ENCODE assay signal across 11 mouse cellular contexts in the genomic region with DNA sequence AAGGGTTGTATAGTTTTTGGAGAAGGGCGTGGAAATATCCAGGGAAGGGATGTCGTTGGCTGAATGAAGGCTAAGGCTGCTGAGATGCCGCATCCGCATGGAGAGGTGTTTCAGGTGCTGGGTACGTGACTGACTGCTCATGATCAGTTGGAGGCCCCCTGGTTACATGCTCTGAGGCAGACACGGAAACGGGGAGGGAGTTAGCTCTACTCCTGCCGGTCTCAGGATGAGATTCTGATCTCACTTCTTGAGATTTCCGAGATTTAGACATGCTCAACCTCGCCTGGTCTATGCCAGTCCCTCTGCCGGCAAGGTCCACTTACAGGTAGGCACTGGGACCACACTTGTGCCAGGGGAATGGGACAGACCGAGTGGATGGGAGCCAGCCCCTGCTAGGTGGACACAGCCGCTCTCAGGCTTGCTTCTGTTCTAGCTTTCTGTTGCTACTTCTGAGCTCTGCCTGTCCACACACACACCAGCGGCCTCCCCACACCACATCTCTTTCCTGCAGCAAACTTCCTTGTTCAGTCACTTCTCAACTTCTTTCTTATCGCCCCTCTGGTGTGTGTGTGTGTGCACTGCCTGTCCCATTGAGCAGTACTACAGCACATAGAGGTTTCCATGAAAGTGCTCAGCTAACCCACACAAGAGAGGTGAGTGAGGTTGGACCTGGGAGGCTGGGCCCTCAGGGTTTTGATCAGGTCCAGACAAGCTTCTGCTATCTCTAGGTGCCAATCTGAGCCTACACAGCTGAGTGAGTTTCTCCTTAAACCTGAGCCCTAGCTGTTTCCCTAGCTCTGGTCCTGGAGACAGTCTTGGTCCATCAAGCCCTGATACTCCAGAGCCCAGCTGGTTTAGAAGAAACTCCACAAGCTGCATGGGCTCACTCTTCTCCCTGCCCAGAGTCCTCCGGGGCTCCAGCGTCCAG. TPM values are rescaled to one million over a fixed set of nuclear protein-coding genes. Genes with fewer than 3 reads are reported as not detected.
A peak's percentile ranks its signal among the peaks of the same experiment; 100 is the strongest.
DNase-seq lines count a peak whose midpoint lies in the region; ATAC-seq and TF ChIP-seq lines count a peak whose summit lies in the region.
"Had no signal": no experiment of that assay in that cellular context is flagged by ENCODE, and none has a peak within 500 bp of the region (broad histone marks: within the 10 kb centered on the region; RNA-seq: fewer than 3 reads in every experiment).

No protein-coding gene starts in this region.

- no peak overlapping the region for H3K4me2 ChIP-seq in forebrain, postnatal 0 days (ENCODE audit: low read depth)
- H3K4me2 ChIP-seq in limb, embryonic 11.5 days (ENCODE audit: low read depth, severe bottlenecking) = no peak overlapping the region
- H3K4me2 ChIP-seq in stomach, embryonic 15.5 days = no peak overlapping the region

- intact Hi-C loops in left cerebral cortex, postnatal 10 days (cut with DNase I) = no loop called here

- H3K36me3 ChIP-seq in forebrain, embryonic 10.5 days (replicated peaks) = peaks cover 14% of the 10 kb centered on the region
- 0 out of 2 replicates have a peak, but pooled peaks cover 4% of the 10 kb centered on the region for H3K36me3 ChIP-seq in forebrain, postnatal 0 days (ENCODE audit: insufficient read depth)
- H3K36me3 ChIP-seq in spleen, adult 2 months (ENCODE audit: control insufficient read depth, insufficient read depth, low read length) = peaks cover 7% of the 10 kb centered on the region
- no peaks in the 10 kb centered on the region for H3K36me3 ChIP-seq in limb, embryonic 11.5 days (ENCODE audit: control insufficient read depth, insufficient read depth, low read length)
- no peaks in the 10 kb centered on the region for H3K36me3 ChIP-seq in stomach, embryonic 15.5 days

- no peak overlapping the region for H3K9ac ChIP-seq in forebrain, postnatal 0 days
- H3K9ac ChIP-seq in limb, embryonic 11.5 days (ENCODE audit: low read length) = no peak overlapping the region
- H3K9ac ChIP-seq in stomach, embryonic 15.5 days = no peak overlapping the region

- H3K9me3 ChIP-seq in forebrain, embryonic 10.5 days = no peaks in the 10 kb centered on the region
- no peaks in the 10 kb centered on the region for H3K9me3 ChIP-seq in forebrain, postnatal 0 days (ENCODE audit: low read length)
- no peaks in the 10 kb centered on the region for H3K9me3 ChIP-seq in limb, embryonic 11.5 days (ENCODE audit: control insufficient read depth, low read length)
- H3K9me3 ChIP-seq in stomach, embryonic 15.5 days = no peaks in the 10 kb centered on the region

- TF ChIP-seq POLR2A in spleen, adult 2 months (IDR thresholded peaks at IDR 0.05; ENCODE audit: low read depth, low read length) = no peak

- no peak for ATAC-seq in forebrain, postnatal 0 days
- no peak for ATAC-seq in limb, embryonic 11.5 days (ENCODE audit: insufficient number of reproducible peaks, low FRiP score, low TSS enrichment, low read depth)
- peak; percentile 20; the same call in 1 of the 2 replicates for ATAC-seq in stomach, embryonic 15.5 days (ENCODE audit: insufficient read depth, low FRiP score, low read depth)

- no peak for DNase-seq in forebrain, embryonic 10.5 days (ENCODE audit: extremely low spot score, low spot score)
- no peak for DNase-seq in forebrain, postnatal 0 days
- no peak for DNase-seq in spleen, adult 2 months (ENCODE audit: low read depth in 1 of 2, low spot score in 2 of 2)
- DNase-seq in spleen, adult 18-20 months = no peak
- DNase-seq in limb, embryonic 11.5 days (ENCODE audit: low spot score) = no peak
- DNase-seq in left cerebral cortex, postnatal 10 days (ENCODE audit: extremely low spot score in 1 of 2, low spot score in 2 of 2) = no peak
- DNase-seq in ovary, postnatal 14 days (ENCODE audit: low spot score) = no peak
- DNase-seq: adrenal gland, postnatal 14 days; thymus, postnatal 4 days had no signal

- peaks cover 64% of the 10 kb centered on the region for H3K4me1 ChIP-seq in forebrain, embryonic 10.5 days
- 0 out of 2 replicates have a peak, but pooled peaks cover 6% of the 10 kb centered on the region for H3K4me1 ChIP-seq in forebrain, postnatal 0 days (ENCODE audit: insufficient read depth)
- peaks cover 69% of the 10 kb centered on the region for H3K4me1 ChIP-seq in spleen, adult 2 months (ENCODE audit: control insufficient read depth, insufficient read depth, insufficient read length)
- H3K4me1 ChIP-seq in limb, embryonic 11.5 days (ENCODE audit: control insufficient read depth, insufficient read depth, low read length) = peaks cover 18% of the 10 kb centered on the region
- H3K4me1 ChIP-seq in stomach, embryonic 15.5 days = peaks cover 29% of the 10 kb centered on the region

- TF ChIP-seq CTCF in forebrain, postnatal 0 days (IDR thresholded peaks at IDR 0.05; ENCODE audit: low read depth) = no peak
- no peak for TF ChIP-seq CTCF in spleen, adult 2 months (IDR thresholded peaks at IDR 0.05; ENCODE audit: extremely low read depth, insufficient read depth, insufficient read length, insufficient replicate concordance)

- H3K27me3 ChIP-seq in forebrain, embryonic 10.5 days (ENCODE audit: poor library complexity, severe bottlenecking) = peaks cover 21% of the 10 kb centered on the region
- no peaks in the 10 kb centered on the region for H3K27me3 ChIP-seq in forebrain, postnatal 0 days (ENCODE audit: insufficient read depth, low read length)
- H3K27me3 ChIP-seq in spleen, adult 2 months (ENCODE audit: control insufficient read depth, insufficient read depth, low read length) = no peaks in the 10 kb centered on the region
- H3K27me3 ChIP-seq in limb, embryonic 11.5 days (ENCODE audit: control insufficient read depth, insufficient read depth, low read length) = no peaks in the 10 kb centered on the region
- H3K27me3 ChIP-seq in stomach, embryonic 15.5 days (replicated peaks) = no peaks in the 10 kb centered on the region

- peak overlapping the region; percentile 83 for H3K27ac ChIP-seq in forebrain, embryonic 10.5 days
- no peak overlapping the region for H3K27ac ChIP-seq in forebrain, postnatal 0 days (ENCODE audit: low read depth, low read length)
- peak overlapping the region; percentile 54 for H3K27ac ChIP-seq in spleen, adult 2 months (ENCODE audit: insufficient read depth, low read length)
- H3K27ac ChIP-seq in limb, embryonic 11.5 days (replicated peaks; ENCODE audit: low read depth, low read length) = peak overlapping the region; percentile 73
- 0 out of 2 replicates have a peak overlapping the region, but pooled peaks have one; percentile 31 for H3K27ac ChIP-seq in stomach, embryonic 15.5 days

- no peak overlapping the region for H3K4me3 ChIP-seq in forebrain, embryonic 10.5 days
- H3K4me3 ChIP-seq in forebrain, postnatal 0 days (ENCODE audit: low read depth, low read length) = no peak overlapping the region
- H3K4me3 ChIP-seq in spleen, adult 2 months (ENCODE audit: extremely low read depth, insufficient read depth, insufficient read length) = no peak overlapping the region; the same call in 1 of the 2 replicates
- no peak overlapping the region for H3K4me3 ChIP-seq in limb, embryonic 11.5 days (ENCODE audit: low read depth, low read length)
- no peak overlapping the region for H3K4me3 ChIP-seq in stomach, embryonic 15.5 days (replicated peaks)
- H3K4me3 ChIP-seq: myocyte had no signal

- WGBS in forebrain, embryonic 10.5 days = 78% methylated on average over 17 of the region's 17 CpGs
- 82% methylated on average over 17 of the region's 17 CpGs for WGBS in forebrain, postnatal 0 days
- WGBS in spleen, adult 2 months = 38% methylated on average over 17 of the region's 17 CpGs
- 83% methylated on average over 17 of the region's 17 CpGs for WGBS in limb, embryonic 11.5 days
- 72% methylated on average over 17 of the region's 17 CpGs for WGBS in stomach, embryonic 15.5 days

RNA-seq across cellular contexts. Expression of a gene that starts 44.8 kb away (rescaled TPM):
- polyA plus RNA-seq in forebrain, embryonic 10.5 days (2016; fragmentation: Nextera tagmentation; extraction: Ambion mirVana) = 18.4 and 19.7 TPM in 2 replicates
- 21.8 and 27.3 TPM in 2 replicates for total RNA-seq in forebrain, postnatal 0 days (2014; rRNA removed)
- 16.4 and 18.6 TPM in 2 replicates for polyA plus RNA-seq in forebrain, postnatal 0 days (2015; fragmentation: Nextera tagmentation; extraction: Ambion mirVana)
- polyA plus RNA-seq in spleen, adult 2 months (2012; rRNA removed) = 30.5 and 33.1 TPM in 2 replicates
- 29.1 and 30.4 TPM in 2 replicates for polyA plus RNA-seq in limb, embryonic 11.5 days (2014; fragmentation: Nextera tagmentation; extraction: Ambion mirVana)
- polyA plus RNA-seq in stomach, embryonic 15.5 days (2015; fragmentation: Nextera tagmentation; extraction: Ambion mirVana) = 16.3 and 18.0 TPM in 2 replicates
- 10 to 100 TPM; 10.3 to 12.0 TPM for total RNA-seq in left cerebral cortex, postnatal 10 days (2021)
